In genomic region chr15:89145813-89146350, GRCm38 (mm10) we compare ENCODE assay signal across 8 mouse cellular contexts. TPM values are rescaled to one million over a fixed set of nuclear protein-coding genes. Genes with fewer than 3 reads are reported as not detected.
DNase-seq lines count a peak whose midpoint lies in the region; ATAC-seq lines count a peak whose summit lies in the region.

No protein-coding gene starts in this region.

- H3K9ac ChIP-seq in kidney, embryonic 14.5 days (ENCODE audit: low read depth, low read length) = no peak overlapping the region
- H3K9ac ChIP-seq in hindbrain, embryonic 11.5 days (ENCODE audit: low read depth, low read length) = no peak overlapping the region
- no peak overlapping the region; the same call in 1 of the 2 replicates for H3K9ac ChIP-seq in midbrain, embryonic 14.5 days (replicated peaks; ENCODE audit: low read length)

- H3K4me3 ChIP-seq in kidney, embryonic 14.5 days (ENCODE audit: low read length) = peak overlapping the region; percentile 35; the same call in 1 of the 2 replicates
- 0 out of 2 replicates have a peak overlapping the region, but pooled peaks have one; percentile 83 for H3K4me3 ChIP-seq in embryonic facial prominence, embryonic 10.5 days
- H3K4me3 ChIP-seq in hindbrain, embryonic 11.5 days (ENCODE audit: low read depth, low read length) = no peak overlapping the region; the same call in 1 of the 2 replicates
- H3K4me3 ChIP-seq in midbrain, embryonic 14.5 days (replicated peaks; ENCODE audit: low read depth, low read length) = peak overlapping the region; percentile 73

- no peak overlapping the region for H3K27ac ChIP-seq in kidney, embryonic 14.5 days (ENCODE audit: low read depth, low read length)
- no peak overlapping the region for H3K27ac ChIP-seq in embryonic facial prominence, embryonic 10.5 days (replicated peaks)
- no peak overlapping the region for H3K27ac ChIP-seq in hindbrain, embryonic 11.5 days (ENCODE audit: low read depth, low read length)
- H3K27ac ChIP-seq in midbrain, embryonic 14.5 days (replicated peaks; ENCODE audit: low read depth, low read length) = no peak overlapping the region

- peak overlapping the region; percentile 62 for H3K4me2 ChIP-seq in kidney, embryonic 14.5 days (replicated peaks; ENCODE audit: low read depth, low read length)
- H3K4me2 ChIP-seq in hindbrain, embryonic 11.5 days (replicated peaks; ENCODE audit: low read depth, low read length) = peak overlapping the region; percentile 90; the same call in 1 of the 2 replicates
- H3K4me2 ChIP-seq in midbrain, embryonic 14.5 days (ENCODE audit: low read length) = peak overlapping the region; percentile 79

- DNase-seq in kidney, adult 11 months = no peak
- DNase-seq in embryonic facial prominence, embryonic 10.5 days (ENCODE audit: low spot score) = no peak
- no peak for DNase-seq in hindbrain, embryonic 11.5 days (ENCODE audit: low spot score)
- no peak for DNase-seq in midbrain, embryonic 14.5 days
- no peak for DNase-seq in c-Kit-positive CD71-positive TER-119-positive erythroid progenitor cells, embryonic 14.5 days (ENCODE audit: low spot score)
- no peak for DNase-seq in Muller cell, postnatal 12 days (ENCODE audit: inconsistent ontology term)
- no peak for DNase-seq in spleen, postnatal 36 days (ENCODE audit: low spot score in 2 of 2)

- H3K9me3 ChIP-seq in kidney, embryonic 14.5 days (ENCODE audit: control insufficient read depth, low read length) = no peaks in the 10 kb centered on the region
- no peaks in the 10 kb centered on the region for H3K9me3 ChIP-seq in embryonic facial prominence, embryonic 10.5 days
- no peaks in the 10 kb centered on the region for H3K9me3 ChIP-seq in hindbrain, embryonic 11.5 days (ENCODE audit: control insufficient read depth, low read length)
- no peaks in the 10 kb centered on the region for H3K9me3 ChIP-seq in midbrain, embryonic 14.5 days (ENCODE audit: control insufficient read depth, low read length)

- H3K36me3 ChIP-seq in kidney, embryonic 14.5 days (ENCODE audit: control insufficient read depth, insufficient read depth, low read length) = no peaks in the 10 kb centered on the region
- peaks cover 33% of the 10 kb centered on the region for H3K36me3 ChIP-seq in embryonic facial prominence, embryonic 10.5 days (replicated peaks)
- 0 out of 2 replicates have a peak, but pooled peaks cover 5% of the 10 kb centered on the region for H3K36me3 ChIP-seq in hindbrain, embryonic 11.5 days (ENCODE audit: control insufficient read depth, insufficient read depth, low read length)
- peaks cover 34% of the 10 kb centered on the region for H3K36me3 ChIP-seq in midbrain, embryonic 14.5 days (ENCODE audit: control insufficient read depth, insufficient read depth, low read length)

- no peak for ATAC-seq in kidney, embryonic 14.5 days (ENCODE audit: low FRiP score, low TSS enrichment)
- ATAC-seq in hindbrain, embryonic 11.5 days (ENCODE audit: low FRiP score) = no peak
- ATAC-seq in midbrain, embryonic 14.5 days (ENCODE audit: low FRiP score, low TSS enrichment) = no peak

- H3K4me1 ChIP-seq in kidney, embryonic 14.5 days (ENCODE audit: control insufficient read depth, insufficient read depth, low read length) = peaks cover 52% of the 10 kb centered on the region
- H3K4me1 ChIP-seq in embryonic facial prominence, embryonic 10.5 days = peaks cover 65% of the 10 kb centered on the region
- peaks cover 11% of the 10 kb centered on the region; the same call in 1 of the 2 replicates for H3K4me1 ChIP-seq in hindbrain, embryonic 11.5 days (replicated peaks; ENCODE audit: control insufficient read depth, insufficient read depth, low read length)
- H3K4me1 ChIP-seq in midbrain, embryonic 14.5 days (ENCODE audit: control insufficient read depth, insufficient read depth, low read length) = peaks cover 36% of the 10 kb centered on the region

- 74% methylated on average over 24 of the region's 24 CpGs for WGBS in kidney, embryonic 14.5 days
- 74% methylated on average over 24 of the region's 24 CpGs for WGBS in embryonic facial prominence, embryonic 10.5 days
- WGBS in hindbrain, embryonic 11.5 days = 74% methylated on average over 24 of the region's 24 CpGs
- WGBS in midbrain, embryonic 14.5 days = 83% methylated on average over 24 of the region's 24 CpGs

- peaks cover 12% of the 10 kb centered on the region; the same call in 1 of the 2 replicates for H3K27me3 ChIP-seq in kidney, embryonic 14.5 days (ENCODE audit: control insufficient read depth, insufficient read depth, low read length)
- H3K27me3 ChIP-seq in embryonic facial prominence, embryonic 10.5 days (replicated peaks; ENCODE audit: low read depth, poor library complexity, severe bottlenecking) = peaks cover 96% of the 10 kb centered on the region
- H3K27me3 ChIP-seq in hindbrain, embryonic 11.5 days (ENCODE audit: control insufficient read depth, insufficient read depth, low read length) = peaks cover 7% of the 10 kb centered on the region; the same call in 1 of the 2 replicates
- no peaks in the 10 kb centered on the region for H3K27me3 ChIP-seq in midbrain, embryonic 14.5 days (ENCODE audit: control insufficient read depth, insufficient read depth, low read length)

RNA-seq across cellular contexts. Expression of gene Mapk11, which starts 3.5 kb away (rescaled TPM):
- polyA plus RNA-seq in kidney, embryonic 14.5 days (2014; fragmentation: Nextera tagmentation; extraction: Ambion mirVana) = 8.4 and 14.8 TPM in 2 replicates
- 16.1 and 20.6 TPM in 2 replicates for polyA plus RNA-seq in embryonic facial prominence, embryonic 10.5 days (2016; fragmentation: Nextera tagmentation; extraction: Ambion mirVana)
- 38.5 and 40.4 TPM in 2 replicates for polyA plus RNA-seq in hindbrain, embryonic 11.5 days (2014; fragmentation: Nextera tagmentation; extraction: Ambion mirVana)
- polyA plus RNA-seq in midbrain, embryonic 14.5 days (2014; fragmentation: Nextera tagmentation; extraction: Ambion mirVana) = 23.7 and 27.9 TPM in 2 replicates

RNA-seq across cellular contexts. Expression of gene Mapk12, which starts 5.4 kb away (rescaled TPM):
- 20.8 and 23.4 TPM in 2 replicates for polyA plus RNA-seq in kidney, embryonic 14.5 days (2014; fragmentation: Nextera tagmentation; extraction: Ambion mirVana)
- polyA plus RNA-seq in embryonic facial prominence, embryonic 10.5 days (2016; fragmentation: Nextera tagmentation; extraction: Ambion mirVana) = 16.6 and 19.6 TPM in 2 replicates
- polyA plus RNA-seq in hindbrain, embryonic 11.5 days (2014; fragmentation: Nextera tagmentation; extraction: Ambion mirVana) = 16.5 and 17.8 TPM in 2 replicates
- 4.1 and 4.6 TPM in 2 replicates for polyA plus RNA-seq in midbrain, embryonic 14.5 days (2014; fragmentation: Nextera tagmentation; extraction: Ambion mirVana)

RNA-seq across cellular contexts. Expression of gene Hdac10, which starts 17.4 kb away (rescaled TPM):
- 9.2 and 12.9 TPM in 2 replicates for polyA plus RNA-seq in kidney, embryonic 14.5 days (2014; fragmentation: Nextera tagmentation; extraction: Ambion mirVana)
- polyA plus RNA-seq in embryonic facial prominence, embryonic 10.5 days (2016; fragmentation: Nextera tagmentation; extraction: Ambion mirVana) = 15.9 and 16.1 TPM in 2 replicates
- 9.4 and 10.7 TPM in 2 replicates for polyA plus RNA-seq in hindbrain, embryonic 11.5 days (2014; fragmentation: Nextera tagmentation; extraction: Ambion mirVana)
- 18.2 and 20.3 TPM in 2 replicates for polyA plus RNA-seq in midbrain, embryonic 14.5 days (2014; fragmentation: Nextera tagmentation; extraction: Ambion mirVana)

RNA-seq across cellular contexts. Expression of gene Tubgcp6, which starts 23.0 kb away (rescaled TPM):
- 10.9 and 21.0 TPM in 2 replicates for polyA plus RNA-seq in kidney, embryonic 14.5 days (2014; fragmentation: Nextera tagmentation; extraction: Ambion mirVana)
- polyA plus RNA-seq in embryonic facial prominence, embryonic 10.5 days (2016; fragmentation: Nextera tagmentation; extraction: Ambion mirVana) = 25.9 and 28.8 TPM in 2 replicates
- 17.5 and 17.6 TPM in 2 replicates for polyA plus RNA-seq in hindbrain, embryonic 11.5 days (2014; fragmentation: Nextera tagmentation; extraction: Ambion mirVana)
- 18.0 and 18.2 TPM in 2 replicates for polyA plus RNA-seq in midbrain, embryonic 14.5 days (2014; fragmentation: Nextera tagmentation; extraction: Ambion mirVana)

RNA-seq across cellular contexts. Expression of gene Plxnb2, which starts 34.7 kb away (rescaled TPM):
- polyA plus RNA-seq in kidney, embryonic 14.5 days (2014; fragmentation: Nextera tagmentation; extraction: Ambion mirVana) = 124 and 165 TPM in 2 replicates
- polyA plus RNA-seq in embryonic facial prominence, embryonic 10.5 days (2016; fragmentation: Nextera tagmentation; extraction: Ambion mirVana) = 146 and 152 TPM in 2 replicates
- 97.4 and 104 TPM in 2 replicates for polyA plus RNA-seq in hindbrain, embryonic 11.5 days (2014; fragmentation: Nextera tagmentation; extraction: Ambion mirVana)
- polyA plus RNA-seq in midbrain, embryonic 14.5 days (2014; fragmentation: Nextera tagmentation; extraction: Ambion mirVana) = 86.4 and 107 TPM in 2 replicates
